8 mouse cellular contexts compared by ENCODE assay signal in genomic region chr7:64840576-64840895, GRCm38 (mm10). TPM values are rescaled to one million over a fixed set of nuclear protein-coding genes. Genes with fewer than 3 reads are reported as not detected.
A peak's percentile ranks its signal among the peaks of the same experiment; 100 is the strongest.
DNase-seq lines count a peak whose midpoint lies in the region; ATAC-seq and TF ChIP-seq lines count a peak whose summit lies in the region.

No protein-coding gene starts in this region.

- ATAC-seq in kidney, embryonic 15.5 days (replicated peaks; ENCODE audit: low FRiP score), result no peak
- no peak for ATAC-seq in forebrain, embryonic 12.5 days (ENCODE audit: low FRiP score)
- no peak for ATAC-seq in limb, embryonic 15.5 days (ENCODE audit: insufficient number of reproducible peaks, low FRiP score, low TSS enrichment, low read depth)
- ATAC-seq in megakaryocyte progenitor cell, adult 5-6 weeks (replicated peaks; ENCODE audit: poor library complexity), result no peak

- H3K9me3 ChIP-seq in kidney, embryonic 15.5 days (replicated peaks), result no peaks in the 10 kb centered on the region
- H3K9me3 ChIP-seq in ES-Bruce4 (replicated peaks; ENCODE audit: control insufficient read depth, insufficient read depth, low read length, poor library complexity, severe bottlenecking), result no peaks in the 10 kb centered on the region
- H3K9me3 ChIP-seq in forebrain, embryonic 12.5 days, result no peaks in the 10 kb centered on the region
- H3K9me3 ChIP-seq in limb, embryonic 15.5 days, result no peaks in the 10 kb centered on the region

- peak overlapping the region; percentile 38 for H3K4me3 ChIP-seq in kidney, embryonic 15.5 days (replicated peaks)
- H3K4me3 ChIP-seq in ES-Bruce4 (ENCODE audit: low read depth, low read length), result peak overlapping the region; percentile 59; the same call in 1 of the 2 replicates
- H3K4me3 ChIP-seq in forebrain, embryonic 12.5 days (replicated peaks), result no peak overlapping the region
- H3K4me3 ChIP-seq in limb, embryonic 15.5 days, result no peak overlapping the region

- TF ChIP-seq EP300 in ES-Bruce4 (IDR thresholded peaks at IDR 0.05; ENCODE audit: insufficient read depth, low read depth, low read length), result no peak

- peaks cover 16% of the 10 kb centered on the region for H3K4me1 ChIP-seq in kidney, embryonic 15.5 days
- H3K4me1 ChIP-seq in ES-Bruce4 (ENCODE audit: control insufficient read depth, insufficient read depth, low read length), result peaks cover 3% of the 10 kb centered on the region
- peaks cover 24% of the 10 kb centered on the region for H3K4me1 ChIP-seq in forebrain, embryonic 12.5 days
- peaks cover 11% of the 10 kb centered on the region for H3K4me1 ChIP-seq in limb, embryonic 15.5 days

- no peak for TF ChIP-seq POLR2A in ES-Bruce4 (IDR thresholded peaks at IDR 0.05; ENCODE audit: insufficient read depth, low read length)

- no peak for DNase-seq in kidney, adult 11 months
- no peak for DNase-seq in T-cell, adult 2 months (ENCODE audit: low spot score)
- DNase-seq in thymus, postnatal 14 days, result no peak

- 69% methylated on average over 1 of the region's 1 CpGs for WGBS in kidney, embryonic 15.5 days
- 59% methylated on average over 1 of the region's 1 CpGs for WGBS in forebrain, embryonic 12.5 days
- 74% methylated on average over 1 of the region's 1 CpGs for WGBS in limb, embryonic 15.5 days

- H3K9ac ChIP-seq in kidney, embryonic 15.5 days, result no peak overlapping the region
- H3K9ac ChIP-seq in ES-Bruce4 (ENCODE audit: low read depth, poor library complexity, severe bottlenecking), result peak overlapping the region; percentile 67
- H3K9ac ChIP-seq in forebrain, embryonic 12.5 days, result no peak overlapping the region
- H3K9ac ChIP-seq in limb, embryonic 15.5 days, result no peak overlapping the region

- H3K27ac ChIP-seq in kidney, embryonic 15.5 days, result no peak overlapping the region
- H3K27ac ChIP-seq in ES-Bruce4 (ENCODE audit: insufficient read depth, low read length), result peak overlapping the region; percentile 69; the same call in 1 of the 2 replicates
- H3K27ac ChIP-seq in forebrain, embryonic 12.5 days, result no peak overlapping the region
- H3K27ac ChIP-seq in limb, embryonic 15.5 days, result no peak overlapping the region

- H3K36me3 ChIP-seq in kidney, embryonic 15.5 days, result no peaks in the 10 kb centered on the region
- H3K36me3 ChIP-seq in ES-Bruce4 (ENCODE audit: control insufficient read depth, insufficient read depth, low read length, poor library complexity, severe bottlenecking), result no peaks in the 10 kb centered on the region
- no peaks in the 10 kb centered on the region for H3K36me3 ChIP-seq in forebrain, embryonic 12.5 days (replicated peaks)
- H3K36me3 ChIP-seq in limb, embryonic 15.5 days, result no peaks in the 10 kb centered on the region

- H3K4me2 ChIP-seq in kidney, embryonic 15.5 days, result peak overlapping the region; percentile 66
- H3K4me2 ChIP-seq in forebrain, embryonic 12.5 days, result peak overlapping the region; percentile 58; the same call in 1 of the 2 replicates
- peak overlapping the region; percentile 43; the same call in 1 of the 2 replicates for H3K4me2 ChIP-seq in limb, embryonic 15.5 days

- H3K27me3 ChIP-seq in kidney, embryonic 15.5 days, result no peaks in the 10 kb centered on the region
- H3K27me3 ChIP-seq in ES-Bruce4 (ENCODE audit: control insufficient read depth, insufficient read depth, low read length, poor library complexity, severe bottlenecking), result no peaks in the 10 kb centered on the region
- no peaks in the 10 kb centered on the region for H3K27me3 ChIP-seq in forebrain, embryonic 12.5 days
- no peaks in the 10 kb centered on the region for H3K27me3 ChIP-seq in limb, embryonic 15.5 days

- TF ChIP-seq CTCF in ES-Bruce4 (IDR thresholded peaks at IDR 0.05; ENCODE audit: low read depth, low read length), result no peak

RNA-seq across cellular contexts. Expression of gene Nsmce3, which starts 32.3 kb away (rescaled TPM):
- 10.5 and 10.8 TPM in 2 replicates for polyA plus RNA-seq in kidney, embryonic 15.5 days (2015; fragmentation: Nextera tagmentation; extraction: Ambion mirVana)
- 5.8 and 7.0 TPM in 2 replicates for polyA plus RNA-seq in ES-Bruce4 (2011; ENCODE audit: insufficient read depth, insufficient read length, low read depth, missing spikeins)
- 10.4 and 10.7 TPM in 2 replicates for polyA plus RNA-seq in forebrain, embryonic 12.5 days (2016; fragmentation: Nextera tagmentation; extraction: Ambion mirVana)
- polyA plus RNA-seq in limb, embryonic 15.5 days (2015; fragmentation: Nextera tagmentation; extraction: Ambion mirVana), result 10.9 TPM in 2 replicates
- 5.3 and 6.0 TPM in 2 replicates for total RNA-seq in megakaryocyte progenitor cell, adult 5-6 weeks (2015)
- total RNA-seq in megakaryocyte progenitor cell, adult 5-6 weeks (2017), result 5.5 and 5.8 TPM in 2 replicates

Comparison
In these comparisons a context has a peak if more than half of its experiments do, and no peak if none do; other contexts are left out.
1. H3K4me3 ChIP-seq: peak in kidney, embryonic 15.5 days (single experiment) and ES-Bruce4 (single experiment); none in forebrain, embryonic 12.5 days (single experiment) and limb, embryonic 15.5 days (single experiment).
2. Peak in every context shown above with its lines, with median percentiles within 50 percentile points of each other: H3K4me2 ChIP-seq.